Mouse (Mus musculus) myocyte (in vitro differentiated cells): ENCODE measurements around the gene Pvr.

ENCODE experiments used
- POLR2A ChIP-seq: IDR thresholded peaks from one replicate; pipeline ENCODE4 v1.6.1; 2011; ENCODE audit warnings: low read depth, mild to moderate bottlenecking, control low read depth, moderate library complexity; ENCODE audit not compliant: insufficient read length
- SRF ChIP-seq: IDR thresholded peaks from one replicate; pipeline ENCODE4 v1.6.1; 2011; ENCODE audit warnings: low read depth; ENCODE audit not compliant: control insufficient read depth, insufficient read length

GRCm38 (mm10) chr7:19955861-19956260 is 34.9 kb upstream of the Pvr start:
- TF ChIP-seq POLR2A (no peak), SRF (no peak)
